Mouse (Mus musculus) liver, embryonic 14.5 days (tissue): Measurements from ENCODE around the gene Cbs. TPM values are rescaled to one million over a fixed set of nuclear protein-coding genes. Genes with fewer than 3 reads are reported as not detected.

Experiments used
- ATAC-seq: fragments of 200-750 bp; cut with Nextera tagmentation; 2 replicates; pipeline ENCODE4 v1.8.0; 2017; ENCODE audit warnings: moderate number of reproducible peaks, mild to moderate bottlenecking, moderate library complexity; ENCODE audit not compliant: insufficient read depth
- DNase-seq, 3 experiments: peaks; one replicate each; pipeline ENCODE4 v3.0.0-alpha.2; 2012 to 2013; ENCODE audit warnings: low read depth in 3 of 3, low spot score in 3 of 3
- H3K27ac ChIP-seq: fragments of 300-500 bp; sonication (generic); 2 replicates; pipeline ENCODE4 v1.5.1; 2014; ENCODE audit warnings: moderate library complexity, mild to moderate bottlenecking, control low read depth, inconsistent platforms
- H3K27me3 ChIP-seq: fragments of 300-500 bp; sonication (generic); 2 replicates; pipeline ENCODE4 v1.6.1; 2014; ENCODE audit warnings: mild to moderate bottlenecking, low read length, moderate library complexity; ENCODE audit not compliant: control insufficient read depth, insufficient read depth
- H3K36me3 ChIP-seq: fragments of 300-500 bp; sonication (generic); replicated peaks from 2 replicates; pipeline ENCODE4 v1.6.1; 2014; ENCODE audit warnings: low read depth; ENCODE audit not compliant: control insufficient read depth, insufficient read depth
- H3K4me1 ChIP-seq, 2 experiments: fragments of 200-500 bp in 1 of 2; fragments of 300-500 bp in 1 of 2; sonication (generic) in 1 of 2; replicated peaks; 2 replicates each; pipeline ENCODE4 v1.6.1; 2012 to 2014; ENCODE audit warnings: antibody characterized with exemption in 1 of 2, inconsistent platforms in 1 of 2, low read length in 1 of 2; ENCODE audit not compliant: control insufficient read depth in 2 of 2, insufficient read depth in 2 of 2
- H3K4me2 ChIP-seq: fragments of 300-500 bp; sonication (generic); 2 replicates; pipeline ENCODE4 v1.6.1; 2014; ENCODE audit warnings: low read depth, mild to moderate bottlenecking, control low read depth, moderate library complexity
- H3K4me3 ChIP-seq, 2 experiments: fragments of 200-500 bp in 1 of 2; fragments of 300-500 bp in 1 of 2; sonication (generic) in 1 of 2; 2 replicates each; pipeline ENCODE4 v1.5.1; 2012 to 2014; ENCODE audit warnings: low read depth in 2 of 2, low read length in 2 of 2, mild to moderate bottlenecking in 2 of 2, control low read depth in 1 of 2, inconsistent platforms in 1 of 2, moderate library complexity in 1 of 2; ENCODE audit not compliant: insufficient read depth in 1 of 2
- H3K9ac ChIP-seq: fragments of 300-500 bp; sonication (generic); replicated peaks from 2 replicates; pipeline ENCODE4 v1.6.1; 2014; ENCODE audit warnings: mild to moderate bottlenecking, control low read depth, moderate library complexity
- H3K9me3 ChIP-seq: fragments of 300-500 bp; sonication (generic); 2 replicates; pipeline ENCODE4 v1.6.1; 2016; ENCODE audit warnings: low read length, mixed read lengths; ENCODE audit not compliant: control insufficient read depth
- CTCF ChIP-seq: IDR thresholded peaks from 2 replicates; pipeline ENCODE4 v1.5.1; 2016; ENCODE audit warnings: antibody characterized with exemption, low read depth, control low read depth
- EP300 ChIP-seq: IDR thresholded peaks from 2 replicates; pipeline ENCODE4 v1.6.1; 2016; ENCODE audit warnings: antibody characterized with exemption, low read depth
- WGBS: fragments of 180-500 bp; shearing (Covaris S2); extraction: QIAGEN DNeasy Blood & Tissue Kit; methylation state at CpG from one replicate; pipeline ENCODE4 v1.1.7; 2014; ENCODE audit not compliant: insufficient replicate concordance; 5-methylcytosine and 5-hydroxymethylcytosine counted together
- microRNA-seq: library from miRNA; unstranded; fragments of <30 nt; microRNA quantifications from one replicate; pipeline ENCODE4, GENCODE M21; 2016
- polyA plus RNA-seq, 2 experiments: library from polyadenylated mRNA; depleted of rRNA in 1 of 2; stranded (reverse) in 1 of 2; unstranded in 1 of 2; fragments of >200 nt; fragmentation: Nextera tagmentation in 1 of 2; extraction: Ambion mirVana in 1 of 2; gene quantifications; 2 replicates each; pipeline versions ENCODE4 v1.2.1 to v1.2.3; 2012 to 2014

Gene Cbs
- polyA plus RNA-seq, 2 experiments, result 14.6 to 14.9 TPM

DNA sequence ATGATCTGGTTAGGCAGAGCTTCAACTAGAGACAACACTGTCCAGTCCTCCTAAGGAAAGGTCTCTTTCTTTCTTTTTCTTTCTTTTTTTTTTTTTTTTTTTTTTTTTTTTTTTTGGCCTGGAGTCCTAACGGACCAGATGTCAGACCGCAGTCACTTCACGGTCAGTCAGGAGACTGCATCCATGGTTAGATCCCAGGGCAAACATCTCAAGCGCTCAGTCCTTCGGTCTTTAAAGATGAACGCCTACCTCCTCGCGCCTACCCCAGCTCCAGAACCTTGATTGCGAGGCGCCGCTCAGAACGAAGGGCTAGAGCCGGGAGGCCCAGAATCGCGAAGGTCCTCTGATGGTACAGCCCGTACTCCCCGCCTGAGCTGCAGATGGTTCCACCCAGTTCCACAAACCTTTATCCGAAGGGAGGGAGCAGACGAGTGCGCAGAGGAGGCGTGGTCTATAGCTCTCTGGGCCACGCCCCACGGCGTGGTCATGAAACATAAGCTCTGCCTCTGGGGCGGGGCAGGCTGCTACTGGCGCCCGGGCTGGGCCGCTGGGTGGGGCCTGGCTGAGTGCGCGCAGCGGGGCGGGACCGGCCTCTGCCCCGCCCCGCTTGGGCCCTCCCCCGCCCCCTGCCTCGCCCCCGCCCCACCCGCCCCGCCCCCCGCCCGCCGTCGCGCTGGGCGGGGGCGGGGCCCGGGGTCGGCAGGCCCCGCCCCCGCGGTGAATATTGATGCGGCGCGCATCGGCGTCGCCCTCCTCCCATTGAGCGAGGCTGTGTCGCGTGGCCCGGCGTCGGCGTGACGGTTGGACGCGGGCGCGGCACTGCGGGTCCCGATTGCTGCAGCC lies 72.8 kb downstream of the Cbs start, which contains the start of gene Pknox1:
TSS of gene Pknox1 (plus strand) at position 720 of the 843 bp plus-strand sequence.
- H3K27me3 ChIP-seq, result no peaks in the 10 kb centered on the region
- peaks cover 17 to 18% of the 10 kb centered on the region in 2 experiments for H3K4me1 ChIP-seq
- no peaks in the 10 kb centered on the region; the same call in 1 of the 2 replicates for H3K36me3 ChIP-seq
- peak within 1 kb of the TSS; percentile 81 for H3K4me2 ChIP-seq
- H3K27ac ChIP-seq, result peak within 1 kb of the TSS; percentile 88
- peak within 1 kb of the TSS; percentile 87 for H3K9ac ChIP-seq
- TF ChIP-seq CTCF, result no peak
- no peak for TF ChIP-seq EP300
- DNase-seq (peak; percentile 99 to 100 (median 99)), ATAC-seq (peak; percentile 90)
- no peaks in the 10 kb centered on the region for H3K9me3 ChIP-seq
- peak within 1 kb of the TSS; percentile 73 to 78 for H3K4me3 ChIP-seq
- under 1% methylated on average over 59 of the region's 72 CpGs for whole genome bisulfite sequencing

DNA sequence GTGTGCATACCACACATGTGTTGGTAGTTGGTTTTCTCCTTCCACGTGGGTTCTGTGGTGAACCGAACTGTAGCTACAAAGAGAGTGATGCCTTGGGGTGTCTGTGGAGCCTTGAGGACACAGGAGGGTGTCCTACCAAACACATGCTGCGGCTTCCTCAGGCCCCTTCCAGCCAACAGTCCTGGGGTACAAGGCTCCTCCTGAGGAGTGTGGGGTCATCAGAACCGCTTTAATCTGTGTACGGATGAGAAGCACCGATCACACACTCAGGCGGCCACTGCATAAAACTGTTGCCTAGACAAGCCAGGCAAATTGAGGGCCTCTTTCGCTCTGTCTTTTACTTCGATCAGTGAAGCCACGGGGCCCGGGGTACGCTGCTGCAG lies 73.4 kb downstream of the Cbs start:
- H3K9ac ChIP-seq, result peak overlapping the region; percentile 66
- H3K27ac ChIP-seq, result peak overlapping the region; percentile 57
- no peak for ATAC-seq
- H3K27me3 ChIP-seq, result no peaks in the 10 kb centered on the region
- H3K36me3 ChIP-seq, result no peaks in the 10 kb centered on the region; the same call in 1 of the 2 replicates
- peak overlapping the region; percentile 45 to 73 for H3K4me3 ChIP-seq
- WGBS, result 11% methylated on average over 12 of the region's 12 CpGs
- no peak for TF ChIP-seq CTCF
- TF ChIP-seq EP300, result no peak
- peaks cover 17 to 18% of the 10 kb centered on the region in 2 experiments for H3K4me1 ChIP-seq
- peak overlapping the region; percentile 80 for H3K4me2 ChIP-seq
- no peaks in the 10 kb centered on the region for H3K9me3 ChIP-seq
- peak in 1 of 3 experiments; percentile 14 for DNase-seq

GRCm38 (mm10) chr17:31559021-31559789 lies 77.8 kb downstream of the Cbs start:
- WGBS, result 64% methylated on average over 11 of the region's 11 CpGs
- no peak overlapping the region for H3K27ac ChIP-seq

More at GRCm38 (mm10) chr17:31559021-31559789, 77.8 kb downstream of the Cbs start:
- Histone ChIP-seq H3K9ac (no peak overlapping the region), H3K4me3 (no peak overlapping the region), H3K36me3 (no peaks in the 10 kb centered on the region), H3K4me1 (peaks cover 5 to 8% of the 10 kb centered on the region in 2 experiments), H3K9me3 (no peaks in the 10 kb centered on the region), H3K27me3 (no peaks in the 10 kb centered on the region), H3K4me2 (no peak overlapping the region)
- no peak for ATAC-seq
- no peak for TF ChIP-seq EP300
- no peak for TF ChIP-seq CTCF
- no peak for DNase-seq

Small RNAs within 50 kb of the gene (microRNA-seq; reads per million reads assigned to microRNA genes)
- not detected for gene Gm24970

Other genes with a start within 250 kb of the Cbs start
- gene Wdr4, start 117.3 kb downstream of the Cbs start, polyA plus RNA-seq (2012; rRNA removed), result 13.7 and 14.1 TPM in 2 replicates
- 20.8 and 21.1 TPM in 2 replicates for gene Wdr4, start 117.3 kb downstream of the Cbs start, polyA plus RNA-seq (2014; fragmentation: Nextera tagmentation; extraction: Ambion mirVana)
- 37.5 and 65.5 TPM in 2 replicates for gene Ndufv3, start 117.1 kb downstream of the Cbs start, polyA plus RNA-seq (2012; rRNA removed)
- gene Ndufv3, start 117.1 kb downstream of the Cbs start, polyA plus RNA-seq (2014; fragmentation: Nextera tagmentation; extraction: Ambion mirVana), result 189 and 194 TPM in 2 replicates
- 5.5 and 7.0 TPM in 2 replicates for gene Pknox1, start 72.5 kb downstream of the Cbs start, polyA plus RNA-seq (2012; rRNA removed)
- gene Pknox1, start 72.5 kb downstream of the Cbs start, polyA plus RNA-seq (2014; fragmentation: Nextera tagmentation; extraction: Ambion mirVana), result 10.6 and 11.8 TPM in 2 replicates
- 90.4 and 145 TPM in 2 replicates for gene U2af1, start 21.7 kb upstream of the Cbs start, polyA plus RNA-seq (2012; rRNA removed)
- gene U2af1, start 21.7 kb upstream of the Cbs start, polyA plus RNA-seq (2014; fragmentation: Nextera tagmentation; extraction: Ambion mirVana), result 83.3 and 83.8 TPM in 2 replicates
- gene Cryaa, start 40.6 kb upstream of the Cbs start, polyA plus RNA-seq (2012; rRNA removed), result not detected in 2 replicates
- not detected in 2 replicates for gene Cryaa, start 40.6 kb upstream of the Cbs start, polyA plus RNA-seq (2014; fragmentation: Nextera tagmentation; extraction: Ambion mirVana)
- 2.6 TPM in 2 replicates for gene Sik1, start 218.6 kb upstream of the Cbs start, polyA plus RNA-seq (2012; rRNA removed)
- 3.0 and 3.8 TPM in 2 replicates for gene Sik1, start 218.6 kb upstream of the Cbs start, polyA plus RNA-seq (2014; fragmentation: Nextera tagmentation; extraction: Ambion mirVana)